27 mouse cellular contexts compared by ENCODE assay signal in the genomic region with DNA sequence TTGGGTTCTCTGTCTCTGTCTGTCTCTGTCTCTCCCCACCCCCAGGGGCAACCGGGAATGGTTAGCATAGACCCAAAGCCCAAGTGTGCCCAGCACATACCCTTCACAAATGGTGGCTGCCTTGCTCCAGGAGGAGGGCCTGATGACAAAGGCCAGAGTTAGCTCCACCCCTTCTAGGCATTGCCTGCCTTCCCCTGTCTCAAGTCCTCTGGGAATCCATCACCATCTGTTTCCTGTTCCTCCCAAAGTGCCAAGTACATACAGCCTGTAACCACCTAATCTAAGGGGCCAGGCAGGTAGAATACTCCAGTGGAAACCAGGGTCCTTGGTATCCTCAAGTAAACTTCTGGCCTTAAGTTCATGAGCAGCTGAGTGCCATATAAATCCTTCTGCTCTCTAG. TPM values are rescaled to one million over a fixed set of nuclear protein-coding genes. Genes with fewer than 3 reads are reported as not detected.
DNase-seq lines count a peak whose midpoint lies in the region; ATAC-seq and TF ChIP-seq lines count a peak whose summit lies in the region.
"Had no signal": no experiment of that assay in that cellular context is flagged by ENCODE, and none has a peak within 500 bp of the region (broad histone marks: within the 10 kb centered on the region; RNA-seq: fewer than 3 reads in every experiment).

No protein-coding gene starts in this region.

- 0 out of 2 replicates have a peak, but pooled peaks have one; percentile 41 for ATAC-seq in intestine, embryonic 15.5 days
- no peak for ATAC-seq in intestine, postnatal 0 days
- ATAC-seq in embryonic facial prominence, embryonic 14.5 days (ENCODE audit: low read depth), result peak; percentile 30; the same call in 1 of the 2 replicates
- ATAC-seq: forebrain, embryonic 15.5 days; inflammation-experienced regulatory T-cells, adult 6 months; lung, postnatal 0 days had no signal

- TF ChIP-seq CTCF in intestine, postnatal 0 days (IDR thresholded peaks at IDR 0.05; ENCODE audit: low read depth), result no peak

- no peaks in the 10 kb centered on the region for H3K9me3 ChIP-seq in intestine, embryonic 15.5 days
- H3K9me3 ChIP-seq in intestine, postnatal 0 days (ENCODE audit: control insufficient read depth), result no peaks in the 10 kb centered on the region
- H3K9me3 ChIP-seq in embryonic facial prominence, embryonic 14.5 days (ENCODE audit: control insufficient read depth, low read length), result no peaks in the 10 kb centered on the region
- H3K9me3 ChIP-seq: embryonic facial prominence, embryonic 13.5 days; forebrain, embryonic 15.5 days; heart, embryonic 12.5 days; hindbrain, embryonic 12.5 days; limb, embryonic 10.5 days; liver, embryonic 15.5 days had no signal

- no peak overlapping the region for H3K4me2 ChIP-seq in intestine, embryonic 15.5 days (replicated peaks)
- no peak overlapping the region for H3K4me2 ChIP-seq in intestine, postnatal 0 days (replicated peaks; ENCODE audit: low read depth)
- no peak overlapping the region for H3K4me2 ChIP-seq in embryonic facial prominence, embryonic 14.5 days (ENCODE audit: low read depth, low read length)
- H3K4me2 ChIP-seq: embryonic facial prominence, embryonic 13.5 days; forebrain, embryonic 15.5 days; heart, embryonic 12.5 days; hindbrain, embryonic 12.5 days; liver, embryonic 15.5 days had no signal

- H3K4me3 ChIP-seq in intestine, embryonic 15.5 days (replicated peaks), result no peak overlapping the region
- H3K4me3 ChIP-seq in intestine, postnatal 0 days (ENCODE audit: low read depth, low read length), result no peak overlapping the region
- no peak overlapping the region for H3K4me3 ChIP-seq in embryonic facial prominence, embryonic 14.5 days (ENCODE audit: low read depth, low read length)
- H3K4me3 ChIP-seq: embryonic facial prominence, embryonic 13.5 days; forebrain, embryonic 15.5 days; heart, embryonic 12.5 days; hindbrain, embryonic 12.5 days; limb, embryonic 10.5 days; liver, embryonic 15.5 days had no signal

- no peaks in the 10 kb centered on the region for H3K36me3 ChIP-seq in intestine, embryonic 15.5 days
- no peaks in the 10 kb centered on the region for H3K36me3 ChIP-seq in intestine, postnatal 0 days (ENCODE audit: control insufficient read depth, insufficient read depth)
- no peaks in the 10 kb centered on the region for H3K36me3 ChIP-seq in embryonic facial prominence, embryonic 14.5 days (ENCODE audit: control insufficient read depth, insufficient read depth, low read length)
- H3K36me3 ChIP-seq: embryonic facial prominence, embryonic 13.5 days; forebrain, embryonic 15.5 days; heart, embryonic 12.5 days; limb, embryonic 10.5 days; liver, embryonic 15.5 days had no signal

- no peak overlapping the region for H3K9ac ChIP-seq in intestine, embryonic 15.5 days
- no peak overlapping the region for H3K9ac ChIP-seq in intestine, postnatal 0 days (ENCODE audit: low read depth, low read length)
- no peak overlapping the region for H3K9ac ChIP-seq in embryonic facial prominence, embryonic 14.5 days (ENCODE audit: low read depth, low read length)
- H3K9ac ChIP-seq: embryonic facial prominence, embryonic 13.5 days; forebrain, embryonic 15.5 days; heart, embryonic 12.5 days; hindbrain, embryonic 12.5 days; liver, embryonic 15.5 days had no signal

- H3K27me3 ChIP-seq in intestine, embryonic 15.5 days (replicated peaks), result no peaks in the 10 kb centered on the region
- no peaks in the 10 kb centered on the region for H3K27me3 ChIP-seq in intestine, postnatal 0 days (replicated peaks; ENCODE audit: control insufficient read depth, insufficient read depth, low read length)
- H3K27me3 ChIP-seq in embryonic facial prominence, embryonic 14.5 days (replicated peaks; ENCODE audit: control insufficient read depth, insufficient read depth, low read length), result no peaks in the 10 kb centered on the region
- H3K27me3 ChIP-seq: embryonic facial prominence, embryonic 13.5 days; forebrain, embryonic 15.5 days; hindbrain, embryonic 12.5 days had no signal

- peak; percentile 26 to 40 for DNase-seq in cerebellum, postnatal 10 days
- DNase-seq in cerebellum, postnatal 4 days (ENCODE audit: low spot score in 2 of 2), result no peak
- DNase-seq in 3T3-L1 (ENCODE audit: low read depth, low spot score), result peak; percentile 51
- DNase-seq in embryonic facial prominence, embryonic 14.5 days (ENCODE audit: low spot score), result no peak
- no peak for DNase-seq in frontal cortex, postnatal 10 days (ENCODE audit: low spot score in 2 of 2)
- DNase-seq in urinary bladder, adult 18-20 months (ENCODE audit: low spot score in 2 of 2), result no peak
- DNase-seq: cerebellum, adult 18-20 months; gastrocnemius, postnatal 14 days; heart, adult 18-20 months; heart, postnatal 10 days; kidney, adult 9 months; kidney, postnatal 14 days; liver; right cerebral cortex, postnatal 25 days; spleen, adult 18-20 months; thymus, postnatal 14 days had no signal

- 63% methylated on average over 1 of the region's 1 CpGs for WGBS in intestine, embryonic 15.5 days
- 75% methylated on average over 1 of the region's 1 CpGs for WGBS in intestine, postnatal 0 days
- WGBS in embryonic facial prominence, embryonic 14.5 days, result 83% methylated on average over 1 of the region's 1 CpGs

- no peak overlapping the region for H3K27ac ChIP-seq in intestine, embryonic 15.5 days
- no peak overlapping the region for H3K27ac ChIP-seq in intestine, postnatal 0 days (ENCODE audit: low read depth, low read length)
- no peak overlapping the region for H3K27ac ChIP-seq in embryonic facial prominence, embryonic 14.5 days (replicated peaks; ENCODE audit: low read depth, low read length)
- H3K27ac ChIP-seq: embryonic facial prominence, embryonic 13.5 days; forebrain, embryonic 15.5 days; hindbrain, embryonic 12.5 days; limb, embryonic 10.5 days; liver, embryonic 15.5 days; macrophage had no signal

- H3K4me1 ChIP-seq in intestine, embryonic 15.5 days (replicated peaks), result no peaks in the 10 kb centered on the region
- no peaks in the 10 kb centered on the region for H3K4me1 ChIP-seq in intestine, postnatal 0 days (replicated peaks; ENCODE audit: control insufficient read depth, insufficient read depth, low read length)
- no peaks in the 10 kb centered on the region for H3K4me1 ChIP-seq in embryonic facial prominence, embryonic 14.5 days (ENCODE audit: control insufficient read depth, insufficient read depth, low read length)
- H3K4me1 ChIP-seq: embryonic facial prominence, embryonic 13.5 days; forebrain, embryonic 15.5 days; liver, embryonic 15.5 days had no signal

RNA-seq across cellular contexts. Expression of a gene that starts 3.6 kb away (rescaled TPM):
- not detected in 2 replicates for polyA plus RNA-seq in intestine, embryonic 15.5 days (2015; fragmentation: Nextera tagmentation; extraction: Ambion mirVana)
- polyA plus RNA-seq in intestine, postnatal 0 days (2015; fragmentation: Nextera tagmentation; extraction: Ambion mirVana), result not detected in 2 replicates
- 0.17 TPM in 1 of 2 replicates, not detected in the other for polyA plus RNA-seq in embryonic facial prominence, embryonic 14.5 days (2014; fragmentation: Nextera tagmentation; extraction: Ambion mirVana)
- polyA plus RNA-seq: embryonic facial prominence, embryonic 13.5 days; inflammation-experienced regulatory T-cells, adult 6 months; limb, embryonic 10.5 days; liver, embryonic 15.5 days; lung, postnatal 0 days; macrophage had no signal

RNA-seq across cellular contexts. Expression of a gene that starts 11.7 kb away (rescaled TPM):
- polyA plus RNA-seq in intestine, embryonic 15.5 days (2015; fragmentation: Nextera tagmentation; extraction: Ambion mirVana), result 46.9 and 49.3 TPM in 2 replicates
- 24.2 and 26.8 TPM in 2 replicates for polyA plus RNA-seq in intestine, postnatal 0 days (2015; fragmentation: Nextera tagmentation; extraction: Ambion mirVana)
- polyA plus RNA-seq in embryonic facial prominence, embryonic 14.5 days (2014; fragmentation: Nextera tagmentation; extraction: Ambion mirVana), result 59.2 and 62.2 TPM in 2 replicates

RNA-seq across cellular contexts. Expression of a gene that starts 22.1 kb away (rescaled TPM):
- polyA plus RNA-seq in intestine, embryonic 15.5 days (2015; fragmentation: Nextera tagmentation; extraction: Ambion mirVana), result 37.4 and 41.1 TPM in 2 replicates
- polyA plus RNA-seq in intestine, postnatal 0 days (2015; fragmentation: Nextera tagmentation; extraction: Ambion mirVana), result 22.9 and 25.9 TPM in 2 replicates
- polyA plus RNA-seq in embryonic facial prominence, embryonic 14.5 days (2014; fragmentation: Nextera tagmentation; extraction: Ambion mirVana), result 17.0 and 20.7 TPM in 2 replicates
- polyA plus RNA-seq: inflammation-experienced regulatory T-cells, adult 6 months; macrophage had no signal

RNA-seq across cellular contexts. Expression of a gene that starts 34.6 kb away (rescaled TPM):
- polyA plus RNA-seq in intestine, embryonic 15.5 days (2015; fragmentation: Nextera tagmentation; extraction: Ambion mirVana), result 77.9 and 85.0 TPM in 2 replicates
- polyA plus RNA-seq in intestine, postnatal 0 days (2015; fragmentation: Nextera tagmentation; extraction: Ambion mirVana), result 44.0 and 51.9 TPM in 2 replicates
- polyA plus RNA-seq in embryonic facial prominence, embryonic 14.5 days (2014; fragmentation: Nextera tagmentation; extraction: Ambion mirVana), result 89.2 and 103 TPM in 2 replicates

RNA-seq across cellular contexts. Expression of a gene that starts 53.9 kb away (rescaled TPM):
- polyA plus RNA-seq in intestine, embryonic 15.5 days (2015; fragmentation: Nextera tagmentation; extraction: Ambion mirVana), result 0.39 and 0.52 TPM in 2 replicates
- polyA plus RNA-seq in intestine, postnatal 0 days (2015; fragmentation: Nextera tagmentation; extraction: Ambion mirVana), result 0.43 and 0.80 TPM in 2 replicates
- 2.5 and 3.7 TPM in 2 replicates for polyA plus RNA-seq in embryonic facial prominence, embryonic 14.5 days (2014; fragmentation: Nextera tagmentation; extraction: Ambion mirVana)

Comparison
In these comparisons a context has a peak if more than half of its experiments do, and no peak if none do; other contexts are left out.
1. DNase-seq: peak in cerebellum, postnatal 10 days (2 of 2) and 3T3-L1 (single experiment); none in cerebellum, postnatal 4 days (0 of 2), embryonic facial prominence, embryonic 14.5 days (single experiment), frontal cortex, postnatal 10 days (0 of 2) and urinary bladder, adult 18-20 months (0 of 2).